Mouse (Mus musculus) liver, embryonic 13.5 days (tissue): ENCODE results near the gene Arhgef10l. TPM values are rescaled to one million over a fixed set of nuclear protein-coding genes. Genes with fewer than 3 reads are reported as not detected.

Source experiments
- ATAC-seq: fragments of 200-750 bp; cut with Nextera tagmentation; 2 replicates; pipeline ENCODE4 v1.8.0; 2017; ENCODE audit warnings: low read depth, mild to moderate bottlenecking, moderate number of reproducible peaks, moderate library complexity
- DNase-seq: peaks from one replicate; pipeline ENCODE4 v3.0.0; 2022
- H3K27ac ChIP-seq: fragments of 300-500 bp; sonication (generic); 2 replicates; pipeline ENCODE4 v1.5.1; 2015; ENCODE audit warnings: moderate library complexity, mild to moderate bottlenecking, inconsistent platforms
- H3K27me3 ChIP-seq: fragments of 300-500 bp; sonication (generic); 2 replicates; pipeline ENCODE4 v1.6.1; 2015; ENCODE audit warnings: mild to moderate bottlenecking, inconsistent platforms
- H3K36me3 ChIP-seq: fragments of 300-500 bp; sonication (generic); 2 replicates; pipeline ENCODE4 v1.6.1; 2015; ENCODE audit warnings: mild to moderate bottlenecking, inconsistent platforms
- H3K4me1 ChIP-seq: fragments of 300-500 bp; sonication (generic); replicated peaks from 2 replicates; pipeline ENCODE4 v1.6.1; 2015; ENCODE audit warnings: inconsistent platforms
- H3K4me2 ChIP-seq: fragments of 300-500 bp; sonication (generic); 2 replicates; pipeline ENCODE4 v1.6.1; 2015; ENCODE audit warnings: inconsistent platforms, mild to moderate bottlenecking, moderate library complexity
- H3K4me3 ChIP-seq: fragments of 300-500 bp; sonication (generic); replicated peaks from 2 replicates; pipeline ENCODE4 v1.5.1; 2015; ENCODE audit warnings: mild to moderate bottlenecking, inconsistent platforms
- H3K9ac ChIP-seq: fragments of 300-500 bp; sonication (generic); 2 replicates; pipeline ENCODE4 v1.6.1; 2015; ENCODE audit warnings: mild to moderate bottlenecking, inconsistent platforms
- H3K9me3 ChIP-seq: fragments of 300-500 bp; sonication (generic); replicated peaks from 2 replicates; pipeline ENCODE4 v1.6.1; 2016; ENCODE audit warnings: inconsistent platforms
- WGBS: fragments of 180-500 bp; shearing (Covaris S2); methylation state at CpG from one replicate; pipeline ENCODE4 v1.1.7; 2015; ENCODE audit not compliant: insufficient replicate concordance; 5-methylcytosine and 5-hydroxymethylcytosine counted together
- polyA plus RNA-seq: library from polyadenylated mRNA; unstranded; fragments of >200 nt; fragmentation: Nextera tagmentation; extraction: Ambion mirVana; gene quantifications from 2 replicates; pipeline ENCODE4 v1.2.1, GENCODE M21; 2015

Arhgef10l gene
- polyA plus RNA-seq, result 2.6 and 2.7 TPM in 2 replicates

GRCm38 (mm10) chr4:140665760-140666159, at the start of gene Arhgef10l:
Gene Arhgef10l, minus strand, starts transcription at chr4:140666012.
- ATAC-seq, result no peak
- Histone ChIP-seq H3K9me3 (no peaks in the 10 kb centered on the region), H3K27ac (no peak within 1 kb of the TSS), H3K4me3 (no peak within 1 kb of the TSS), H3K4me2 (no peak within 1 kb of the TSS), H3K36me3 (no peaks in the 10 kb centered on the region), H3K9ac (no peak within 1 kb of the TSS), H3K4me1 (peaks cover 18% of the 10 kb centered on the region), H3K27me3 (peaks cover 13% of the 10 kb centered on the region; the same call in 1 of the 2 replicates)
- WGBS, result 45% methylated on average over 11 of the region's 11 CpGs
- DNase-seq, result no peak

- no peak overlapping the region for H3K4me3 ChIP-seq
- ATAC-seq, result peak; percentile 1; the same call in 1 of the 2 replicates
- DNase-seq, result no peak
- no peak overlapping the region for H3K4me2 ChIP-seq
- H3K27ac ChIP-seq, result no peak overlapping the region
- no peaks in the 10 kb centered on the region for H3K9me3 ChIP-seq
- H3K27me3 ChIP-seq, result no peaks in the 10 kb centered on the region
- H3K4me1 ChIP-seq, result peaks cover 32% of the 10 kb centered on the region
- no peak overlapping the region for H3K9ac ChIP-seq
- WGBS, result 76% methylated on average over 5 of the region's 5 CpGs
- peaks cover 98% of the 10 kb centered on the region for H3K36me3 ChIP-seq
Observed at GRCm38 (mm10) chr4:140714586-140714985, 48.8 kb upstream of the Arhgef10l start.

GRCm38 (mm10) chr4:140713480-140714365, 47.9 kb upstream of the Arhgef10l start:
- H3K4me2 ChIP-seq, result no peak overlapping the region
- no peaks in the 10 kb centered on the region for H3K9me3 ChIP-seq
- 65% methylated on average over 29 of the region's 29 CpGs for WGBS
- no peak overlapping the region for H3K9ac ChIP-seq
- H3K27ac ChIP-seq, result peak overlapping the region; percentile 30; the same call in 1 of the 2 replicates
- H3K4me1 ChIP-seq, result peaks cover 37% of the 10 kb centered on the region
- DNase-seq (peak; percentile 64), ATAC-seq (peak; percentile 60)
- H3K4me3 ChIP-seq, result no peak overlapping the region
- peaks cover 98% of the 10 kb centered on the region for H3K36me3 ChIP-seq
- no peaks in the 10 kb centered on the region for H3K27me3 ChIP-seq

- ATAC-seq (no peak), DNase-seq (no peak)
- peaks cover 55% of the 10 kb centered on the region for H3K4me1 ChIP-seq
- no peak overlapping the region for H3K27ac ChIP-seq
- WGBS, result 77% methylated on average over 5 of the region's 5 CpGs
- H3K4me3 ChIP-seq, result no peak overlapping the region
- H3K27me3 ChIP-seq, result no peaks in the 10 kb centered on the region
- H3K9ac ChIP-seq, result no peak overlapping the region
- H3K9me3 ChIP-seq, result no peaks in the 10 kb centered on the region
- H3K4me2 ChIP-seq, result no peak overlapping the region
- H3K36me3 ChIP-seq, result peaks cover 99% of the 10 kb centered on the region
Observed at GRCm38 (mm10) chr4:140711360-140711759, 45.5 kb upstream of the Arhgef10l start.

- ATAC-seq (no peak), DNase-seq (no peak)
- Histone ChIP-seq H3K4me3 (no peak overlapping the region), H3K4me2 (no peak overlapping the region), H3K27ac (no peak overlapping the region), H3K4me1 (peaks cover 61% of the 10 kb centered on the region), H3K9ac (no peak overlapping the region), H3K36me3 (peaks cover 99% of the 10 kb centered on the region), H3K9me3 (no peaks in the 10 kb centered on the region), H3K27me3 (no peaks in the 10 kb centered on the region)
- 80% methylated on average over 10 of the region's 10 CpGs for WGBS
Observed at GRCm38 (mm10) chr4:140710781-140711180, 45.0 kb upstream of the Arhgef10l start.

GRCm38 (mm10) chr4:140709617-140710016, 43.8 kb upstream of the Arhgef10l start:
- no peak for ATAC-seq
- Histone ChIP-seq H3K9me3 (no peaks in the 10 kb centered on the region), H3K9ac (no peak overlapping the region), H3K36me3 (peaks cover 100% of the 10 kb centered on the region), H3K27me3 (no peaks in the 10 kb centered on the region), H3K27ac (no peak overlapping the region), H3K4me1 (peaks cover 72% of the 10 kb centered on the region), H3K4me2 (no peak overlapping the region), H3K4me3 (no peak overlapping the region)
- WGBS, result 82% methylated on average over 10 of the region's 10 CpGs
- DNase-seq, result no peak

GRCm38 (mm10) chr4:140709111-140709510, 43.3 kb upstream of the Arhgef10l start:
- H3K4me2 ChIP-seq, result no peak overlapping the region
- no peak overlapping the region for H3K9ac ChIP-seq
- no peaks in the 10 kb centered on the region for H3K9me3 ChIP-seq
- no peaks in the 10 kb centered on the region for H3K27me3 ChIP-seq
- 88% methylated on average over 7 of the region's 7 CpGs for WGBS
- H3K27ac ChIP-seq, result no peak overlapping the region
- no peak overlapping the region for H3K4me3 ChIP-seq
- ATAC-seq, result no peak
- peaks cover 100% of the 10 kb centered on the region for H3K36me3 ChIP-seq
- no peak for DNase-seq
- H3K4me1 ChIP-seq, result peaks cover 73% of the 10 kb centered on the region

GRCm38 (mm10) chr4:140708297-140708927, 42.6 kb upstream of the Arhgef10l start:
- Histone ChIP-seq H3K4me3 (no peak overlapping the region), H3K4me1 (peaks cover 74% of the 10 kb centered on the region), H3K4me2 (no peak overlapping the region), H3K27ac (0 out of 2 replicates have a peak overlapping the region, but pooled peaks have one; percentile 3), H3K9me3 (no peaks in the 10 kb centered on the region), H3K9ac (no peak overlapping the region), H3K36me3 (peaks cover 98% of the 10 kb centered on the region), H3K27me3 (no peaks in the 10 kb centered on the region)
- DNase-seq, result no peak
- WGBS, result 74% methylated on average over 18 of the region's 18 CpGs
- ATAC-seq, result no peak

- Histone ChIP-seq H3K9ac (peak overlapping the region; percentile 41), H3K4me1 (peaks cover 71% of the 10 kb centered on the region), H3K4me3 (no peak overlapping the region), H3K36me3 (peaks cover 90% of the 10 kb centered on the region), H3K27me3 (no peaks in the 10 kb centered on the region), H3K4me2 (no peak overlapping the region), H3K27ac (no peak overlapping the region), H3K9me3 (no peaks in the 10 kb centered on the region)
- DNase-seq (no peak), ATAC-seq (no peak)
- WGBS, result 79% methylated on average over 4 of the region's 4 CpGs
Observed at GRCm38 (mm10) chr4:140707615-140708014, 41.8 kb upstream of the Arhgef10l start.

GRCm38 (mm10) chr4:140704166-140704565, 38.4 kb upstream of the Arhgef10l start:
- Histone ChIP-seq H3K36me3 (peaks cover 55% of the 10 kb centered on the region), H3K27me3 (no peaks in the 10 kb centered on the region), H3K4me1 (peaks cover 81% of the 10 kb centered on the region), H3K4me3 (peak overlapping the region; percentile 95), H3K9me3 (no peaks in the 10 kb centered on the region), H3K9ac (peak overlapping the region; percentile 98), H3K27ac (peak overlapping the region; percentile 97), H3K4me2 (peak overlapping the region; percentile 96)
- 45% methylated on average over 4 of the region's 4 CpGs for WGBS
- ATAC-seq (no peak), DNase-seq (no peak)

- H3K4me3 ChIP-seq, result peak overlapping the region; percentile 95
- peak overlapping the region; percentile 96 for H3K4me2 ChIP-seq
- H3K4me1 ChIP-seq, result peaks cover 81% of the 10 kb centered on the region
- WGBS, result 26% methylated on average over 8 of the region's 8 CpGs
- DNase-seq (no peak), ATAC-seq (no peak)
- peaks cover 50% of the 10 kb centered on the region for H3K36me3 ChIP-seq
- no peaks in the 10 kb centered on the region for H3K9me3 ChIP-seq
- H3K9ac ChIP-seq, result peak overlapping the region; percentile 98
- H3K27ac ChIP-seq, result peak overlapping the region; percentile 97
- no peaks in the 10 kb centered on the region for H3K27me3 ChIP-seq
Observed at GRCm38 (mm10) chr4:140703636-140704035, 37.8 kb upstream of the Arhgef10l start.
